In the genomic region with DNA sequence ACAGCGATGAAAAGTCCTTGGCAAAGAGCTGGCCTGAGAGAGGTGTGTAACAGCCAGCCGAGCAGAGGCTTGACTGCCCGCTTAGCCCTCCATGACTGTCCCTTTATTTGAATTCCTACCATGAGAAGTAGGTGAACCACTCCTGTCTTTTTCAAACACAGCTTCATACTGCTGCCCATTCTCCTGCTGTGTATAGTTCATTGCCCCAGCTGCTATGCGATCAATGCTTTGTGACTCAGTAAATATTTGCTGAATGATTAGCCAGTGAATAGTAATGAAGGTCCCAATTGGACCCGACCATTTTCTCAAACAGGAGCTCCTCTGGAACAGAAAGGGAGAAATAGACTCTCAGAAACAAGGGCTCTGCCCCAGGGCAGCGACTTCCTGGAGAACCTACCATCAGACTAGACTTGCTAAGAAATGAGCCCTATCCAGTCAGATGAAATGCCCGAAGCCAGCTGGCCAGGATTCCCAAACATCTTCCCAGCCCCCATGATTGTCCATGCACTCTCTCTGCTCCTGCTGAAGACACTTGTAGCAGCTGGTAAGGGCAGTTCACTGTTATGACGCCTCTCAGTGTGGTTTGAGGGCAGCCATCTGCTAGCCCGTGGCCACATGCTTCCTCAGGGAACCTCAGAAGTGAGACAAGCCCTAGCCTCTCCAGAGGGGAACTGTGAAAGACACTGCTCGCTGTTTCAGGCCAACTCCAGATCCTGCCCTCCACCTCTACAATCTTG, we compare ENCODE assay signal across 8 mouse cellular contexts. TPM values are rescaled to one million over a fixed set of nuclear protein-coding genes. Genes with fewer than 3 reads are reported as not detected.
DNase-seq lines count a peak whose midpoint lies in the region; ATAC-seq and TF ChIP-seq lines count a peak whose summit lies in the region.

No protein-coding gene starts in this region.

- peak; percentile 18 for DNase-seq in gastrocnemius, postnatal 10 days
- no peak for DNase-seq in gastrocnemius, adult 8-10 months (ENCODE audit: low spot score in 2 of 2)
- DNase-seq in brain, adult 2 months (ENCODE audit: low read depth, low spot score) = peak; percentile 43
- DNase-seq in heart, postnatal 4 days = peak; percentile 59
- DNase-seq in lung, postnatal 10 days = peak; percentile 89
- DNase-seq in left cerebral cortex, adult 2 months (ENCODE audit: extremely low spot score in 1 of 2, low spot score in 2 of 2) = no peak

- H3K27ac ChIP-seq in left cerebral cortex, adult 2 months = no peak overlapping the region

- TF ChIP-seq CTCF in left cerebral cortex, adult 2 months (IDR thresholded peaks at IDR 0.05) = no peak

- intact Hi-C loops in left cerebral cortex, adult 2 months (cut with DNase I) = no loop called here

- no peak for ATAC-seq in frontal cortex, adult (ENCODE audit: low TSS enrichment)
- ATAC-seq in monocyte, adult 5-6 weeks (replicated peaks; ENCODE audit: insufficient number of reproducible peaks, low FRiP score, low TSS enrichment, poor library complexity, severe bottlenecking) = no peak

- H3K4me3 ChIP-seq in left cerebral cortex, adult 2 months = no peak overlapping the region

RNA-seq across cellular contexts. Expression of a gene that starts 2.8 kb away (rescaled TPM):
- 10 to 100 TPM; 36.0 to 49.4 TPM for total RNA-seq in gastrocnemius, postnatal 10 days (2021)
- 10 to 100 TPM; 15.6 to 20.1 (median 16.5) TPM for total RNA-seq in gastrocnemius, adult 8-10 months (2022)
- 10 to 100 TPM; 76.5 to 77.4 TPM for total RNA-seq in heart, postnatal 4 days (2021)
- total RNA-seq in left cerebral cortex, adult 2 months (2021) = 10 to 100 TPM; 28.2 to 32.2 TPM
- total RNA-seq in monocyte, adult 5-6 weeks (2017) = 8.1 to 16.3 TPM (median 14.8 TPM) in 3 replicates

RNA-seq across cellular contexts. Expression of a gene that starts 58.4 kb away (rescaled TPM):
- not detected for total RNA-seq in gastrocnemius, postnatal 10 days (2021)
- total RNA-seq in gastrocnemius, adult 8-10 months (2022) = not detected
- not detected for total RNA-seq in heart, postnatal 4 days (2021)
- not detected for total RNA-seq in left cerebral cortex, adult 2 months (2021)
- not detected in 3 replicates for total RNA-seq in monocyte, adult 5-6 weeks (2017)

Comparison
In these comparisons a context has a peak if more than half of its experiments do, and no peak if none do; other contexts are left out.
1. DNase-seq: peak in gastrocnemius, postnatal 10 days (single experiment), brain, adult 2 months (single experiment), heart, postnatal 4 days (single experiment) and lung, postnatal 10 days (single experiment); none in gastrocnemius, adult 8-10 months (0 of 2) and left cerebral cortex, adult 2 months (0 of 2).